Mouse (Mus musculus) liver, adult 2 months (tissue): Measurements from ENCODE around the gene Fkbp10.

Experiments used
- CTCF ChIP-seq: fragments of 200-500 bp; IDR thresholded peaks from 2 replicates; pipeline ENCODE4 v1.5.1; 2011; ENCODE audit warnings: low read depth, low read length, control low read depth
- POLR2A ChIP-seq: fragments of 200-500 bp; IDR thresholded peaks from 2 replicates; pipeline ENCODE4 v1.6.1; 2011; ENCODE audit warnings: low read length, control low read depth; ENCODE audit not compliant: insufficient read depth; ENCODE audit errors: extremely low read depth

GRCm38 (mm10) chr11:100400842-100401241, 14.7 kb upstream of the Fkbp10 start:
- TF ChIP-seq POLR2A, result no peak
- TF ChIP-seq CTCF, result no peak
